Mouse (Mus musculus) heart, embryonic 11.5 days (tissue): ENCODE data around the gene 9130008F23Rik. TPM values are rescaled to one million over a fixed set of nuclear protein-coding genes. Genes with fewer than 3 reads are reported as not detected.

Source experiments
- ATAC-seq: fragments of 200-750 bp; cut with Nextera tagmentation; replicated peaks from 2 replicates; pipeline ENCODE4 v1.8.0; 2017; ENCODE audit warnings: moderate library complexity; ENCODE audit not compliant: insufficient number of reproducible peaks, low FRiP score, low TSS enrichment
- H3K27ac ChIP-seq: fragments of 300-500 bp; sonication (generic); 2 replicates; pipeline ENCODE4 v1.5.1; 2014; ENCODE audit warnings: mild to moderate bottlenecking, low read depth, low read length
- H3K27me3 ChIP-seq: fragments of 300-500 bp; sonication (generic); 2 replicates; pipeline ENCODE4 v1.6.1; 2014; ENCODE audit warnings: mild to moderate bottlenecking, low read length, mixed read lengths; ENCODE audit not compliant: control insufficient read depth, insufficient read depth
- H3K36me3 ChIP-seq: fragments of 300-500 bp; sonication (generic); 2 replicates; pipeline ENCODE4 v1.6.1; 2014; ENCODE audit warnings: mild to moderate bottlenecking, low read length, moderate library complexity, mixed read lengths; ENCODE audit not compliant: control insufficient read depth, insufficient read depth
- H3K4me1 ChIP-seq: fragments of 300-500 bp; sonication (generic); 2 replicates; pipeline ENCODE4 v1.6.1; 2014; ENCODE audit warnings: low read length; ENCODE audit not compliant: control insufficient read depth, insufficient read depth
- H3K4me2 ChIP-seq: fragments of 300-500 bp; sonication (generic); 2 replicates; pipeline ENCODE4 v1.6.1; 2014; ENCODE audit warnings: mild to moderate bottlenecking, moderate library complexity
- H3K4me3 ChIP-seq: fragments of 300-500 bp; sonication (generic); 2 replicates; pipeline ENCODE4 v1.5.1; 2014; ENCODE audit warnings: low read depth, low read length
- H3K9ac ChIP-seq: fragments of 300-500 bp; sonication (generic); 2 replicates; pipeline ENCODE4 v1.6.1; 2014; ENCODE audit warnings: mild to moderate bottlenecking, low read depth, low read length, moderate library complexity
- H3K9me3 ChIP-seq: fragments of 300-500 bp; sonication (generic); replicated peaks from 2 replicates; pipeline ENCODE4 v1.6.1; 2016; ENCODE audit warnings: low read length; ENCODE audit not compliant: control insufficient read depth
- WGBS: fragments of 180-500 bp; shearing (Covaris S2); extraction: QIAGEN DNeasy Blood & Tissue Kit; methylation state at CpG from one replicate; pipeline ENCODE4 v1.1.7; 2014; ENCODE audit not compliant: insufficient replicate concordance; 5-methylcytosine and 5-hydroxymethylcytosine counted together
- polyA plus RNA-seq: library from polyadenylated mRNA; unstranded; fragments of >200 nt; fragmentation: Nextera tagmentation; extraction: Ambion mirVana; gene quantifications from 2 replicates; pipeline ENCODE4 v1.2.1, GENCODE M21; 2014

The 9130008F23Rik gene
- polyA plus RNA-seq, 1 experiment from 2014 or later: 3.7 TPM

DNA sequence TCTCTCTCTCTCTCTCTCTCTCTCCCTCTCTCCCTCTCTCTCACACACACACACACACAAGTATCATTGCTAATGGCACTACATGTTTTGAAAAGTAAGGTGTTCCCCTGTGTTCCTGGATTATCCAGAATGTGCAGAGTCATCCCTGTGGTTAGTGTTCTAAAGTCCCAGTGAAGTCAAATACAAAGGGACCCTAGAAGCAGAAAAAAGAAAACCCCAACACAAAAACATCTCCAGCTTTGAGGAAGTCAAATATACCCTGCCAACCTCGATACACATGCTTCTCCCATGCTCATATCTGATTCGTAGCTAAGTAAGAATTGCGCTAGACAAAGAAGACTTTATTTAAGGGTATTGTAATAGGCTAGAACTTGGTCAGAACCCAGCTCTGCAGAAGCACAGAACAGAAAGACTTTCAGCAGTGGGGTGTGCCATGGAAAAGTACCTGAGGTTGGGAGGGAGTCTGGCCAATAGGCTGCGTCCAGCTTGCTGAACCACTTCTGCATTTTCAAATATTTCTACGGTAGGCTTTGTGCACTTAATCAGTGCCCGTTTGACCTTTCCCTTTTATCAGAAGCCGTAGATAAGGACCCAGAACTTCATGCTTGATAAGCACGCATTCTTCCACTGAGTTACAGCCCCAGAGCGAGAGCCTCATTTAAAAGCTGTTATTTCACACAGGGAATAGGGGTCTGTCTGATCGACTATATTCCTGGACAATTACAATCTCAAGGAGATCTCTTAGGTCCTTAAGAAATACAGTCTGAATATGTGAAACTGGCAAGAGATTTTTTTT is 11.2 kb downstream of the 9130008F23Rik start:
- no peak overlapping the region for H3K9ac ChIP-seq
- peaks cover 6% of the 10 kb centered on the region; the same call in 1 of the 2 replicates for H3K4me1 ChIP-seq
- H3K4me2 ChIP-seq: peak overlapping the region; percentile 56
- no peaks in the 10 kb centered on the region for H3K9me3 ChIP-seq
- ATAC-seq: no peak
- no peak overlapping the region for H3K4me3 ChIP-seq
- no peaks in the 10 kb centered on the region for H3K36me3 ChIP-seq
- H3K27me3 ChIP-seq: no peaks in the 10 kb centered on the region
- 22% methylated on average over 10 of the region's 10 CpGs for WGBS
- peak overlapping the region; percentile 22; the same call in 1 of the 2 replicates for H3K27ac ChIP-seq

DNA sequence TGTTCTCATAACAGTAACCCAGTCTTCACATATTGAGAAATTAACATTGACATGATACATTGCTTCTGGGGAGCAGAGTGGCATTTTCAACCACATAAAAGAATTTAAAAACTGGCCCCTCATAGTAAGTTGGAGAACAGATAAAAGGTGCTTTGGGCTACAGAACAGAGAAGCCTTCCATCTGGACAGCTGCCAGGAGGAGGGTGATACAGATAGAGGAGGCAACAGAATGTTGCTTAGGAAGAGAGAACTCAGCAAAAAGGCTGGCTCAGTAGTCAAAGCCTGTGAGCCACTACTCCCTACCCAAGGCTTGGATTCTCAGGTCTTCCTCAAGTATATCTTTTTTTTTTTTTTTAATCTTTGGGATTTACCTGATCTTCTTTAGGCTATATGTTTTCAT is 25.3 kb downstream of the 9130008F23Rik start:
- no peak overlapping the region for H3K4me3 ChIP-seq
- H3K4me1 ChIP-seq: no peaks in the 10 kb centered on the region
- no peaks in the 10 kb centered on the region for H3K36me3 ChIP-seq
- H3K9ac ChIP-seq: no peak overlapping the region
- no peaks in the 10 kb centered on the region for H3K27me3 ChIP-seq
- ATAC-seq: no peak
- H3K4me2 ChIP-seq: no peak overlapping the region
- no peak overlapping the region for H3K27ac ChIP-seq
- H3K9me3 ChIP-seq: no peaks in the 10 kb centered on the region

DNA sequence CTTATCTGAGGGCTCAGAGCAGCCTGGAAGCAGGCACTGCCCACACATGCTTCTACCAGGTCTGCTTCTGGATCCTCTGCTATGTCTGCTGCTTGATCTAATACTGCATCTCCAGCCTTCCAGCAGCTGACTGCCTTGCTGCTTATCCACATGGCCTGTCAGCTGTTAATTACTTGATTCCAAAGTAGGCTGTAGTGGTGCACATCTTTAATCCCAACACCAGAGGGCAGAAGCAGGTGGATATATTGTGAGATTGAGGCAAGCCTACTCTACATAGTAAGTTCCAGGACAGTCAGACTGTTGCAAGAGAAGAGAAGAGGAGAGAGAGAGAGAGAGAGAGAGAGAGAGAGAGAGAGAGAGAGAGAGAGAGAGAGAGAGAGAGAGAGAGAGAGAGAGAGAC is 43.1 kb downstream of the 9130008F23Rik start:
- ATAC-seq: no peak
- Histone ChIP-seq H3K27me3 (no peaks in the 10 kb centered on the region), H3K4me3 (no peak overlapping the region), H3K4me2 (no peak overlapping the region), H3K9me3 (no peaks in the 10 kb centered on the region), H3K36me3 (no peaks in the 10 kb centered on the region), H3K9ac (no peak overlapping the region), H3K4me1 (no peaks in the 10 kb centered on the region), H3K27ac (no peak overlapping the region)

DNA sequence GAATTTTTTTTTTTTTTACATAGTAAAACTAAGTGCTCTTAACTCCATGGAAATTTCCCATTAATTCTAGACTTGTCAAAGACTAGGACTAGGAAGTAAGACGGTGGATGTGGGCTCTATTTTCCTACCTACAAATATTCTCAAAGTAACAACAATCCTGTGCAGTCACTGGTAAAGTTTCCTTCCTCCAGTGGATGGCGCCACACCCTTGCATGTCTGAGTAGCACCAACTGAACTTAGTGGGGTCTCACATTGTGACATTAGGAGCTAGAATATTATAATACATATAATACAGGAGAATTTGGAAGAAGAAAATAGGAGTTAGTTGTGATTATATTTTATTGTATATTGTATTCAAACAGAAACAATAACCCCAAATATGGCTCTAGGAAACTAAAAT is 48.5 kb downstream of the 9130008F23Rik start:
- Histone ChIP-seq H3K27ac (no peak overlapping the region), H3K27me3 (no peaks in the 10 kb centered on the region), H3K9ac (no peak overlapping the region), H3K4me3 (no peak overlapping the region), H3K36me3 (no peaks in the 10 kb centered on the region), H3K4me1 (no peaks in the 10 kb centered on the region), H3K9me3 (no peaks in the 10 kb centered on the region), H3K4me2 (no peak overlapping the region)
- ATAC-seq: no peak
- 37% methylated on average over 2 of the region's 2 CpGs for WGBS

Other genes with a start within 250 kb of the 9130008F23Rik start
- gene Esp3, start 248.5 kb downstream of the 9130008F23Rik start, polyA plus RNA-seq: not detected in 2 replicates
- not detected in 2 replicates for gene Esp1, start 153.4 kb downstream of the 9130008F23Rik start, polyA plus RNA-seq
- 0.33 TPM in 1 of 2 replicates, not detected in the other for gene Crisp2, start 73.6 kb downstream of the 9130008F23Rik start, polyA plus RNA-seq
- 25.7 and 33.2 TPM in 2 replicates for gene Rhag, start 69.4 kb downstream of the 9130008F23Rik start, polyA plus RNA-seq
- gene Glyatl3, start 33.8 kb upstream of the 9130008F23Rik start, polyA plus RNA-seq: not detected in 2 replicates
- gene Mut, start 54.1 kb upstream of the 9130008F23Rik start, polyA plus RNA-seq: 37.7 and 44.9 TPM in 2 replicates
- 21.4 and 24.4 TPM in 2 replicates for gene Cenpq, start 54.5 kb upstream of the 9130008F23Rik start, polyA plus RNA-seq